Mouse (Mus musculus) small intestine, adult 2 months (tissue): Measurements from ENCODE around the gene Hivep3.

ENCODE experiments used
- CTCF ChIP-seq: fragments of 200-500 bp; IDR thresholded peaks from 2 replicates; pipeline ENCODE4 v1.5.1; 2012; ENCODE audit warnings: low read depth, mild to moderate bottlenecking, control low read depth, inconsistent platforms, low read length, moderate library complexity, mixed read lengths; ENCODE audit not compliant: insufficient replicate concordance, insufficient read length; ENCODE audit errors: extremely low read depth
- POLR2A ChIP-seq: fragments of 200-500 bp; IDR thresholded peaks from 2 replicates; pipeline ENCODE4 v1.6.1; 2012; ENCODE audit warnings: low read depth, mild to moderate bottlenecking, control low read depth, inconsistent platforms, low read length, moderate library complexity

GRCm38 (mm10) chr4:119878218-119878617, 144.6 kb downstream of the Hivep3 start:
- TF ChIP-seq POLR2A (no peak), CTCF (no peak)
